Mouse (Mus musculus): Measurements from ENCODE around the gene Ppia.
"Not testable (repeated sequence)": the region's sequence is repeated elsewhere in the genome, so short reads cannot be mapped to it uniquely, and the experiment has no call there.

Gene Ppia

DNA sequence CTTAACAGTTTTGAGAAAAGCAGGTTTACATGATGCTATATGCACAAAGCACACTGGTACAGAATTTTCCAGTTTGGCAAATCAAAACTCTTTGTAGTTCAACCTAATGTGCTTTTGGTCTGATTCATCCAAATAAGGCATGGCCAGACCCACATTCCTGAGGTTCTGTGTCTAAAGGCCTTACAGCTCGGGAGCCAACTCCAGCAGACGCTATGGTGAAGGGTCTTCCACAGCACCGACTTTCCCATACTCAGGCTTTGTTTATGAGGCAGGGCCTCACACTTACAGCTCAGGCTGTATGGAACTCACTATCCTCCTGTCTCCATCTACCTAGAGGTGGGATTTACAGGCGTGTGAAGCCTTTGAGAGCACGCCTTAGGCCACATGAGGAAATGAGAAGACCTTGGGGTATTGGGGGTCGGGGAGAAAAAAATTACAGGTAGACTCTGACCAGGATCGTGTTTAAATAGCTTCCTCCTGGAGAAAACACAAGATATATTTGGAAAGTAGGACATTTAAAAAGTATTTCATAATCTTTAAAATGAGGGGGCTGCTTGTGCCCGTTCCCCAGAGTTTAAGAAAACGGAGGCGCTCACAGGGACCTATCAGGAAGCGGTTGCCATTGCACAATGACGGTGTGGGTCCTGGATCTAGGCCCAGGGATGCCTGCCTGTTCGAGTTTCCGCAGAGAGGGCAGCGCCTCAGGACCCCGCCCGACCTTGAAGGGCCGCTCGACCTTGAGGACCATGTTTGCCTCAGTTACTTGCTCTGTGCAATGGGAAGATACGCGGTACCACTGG lies at the start of gene Ppia:
Gene Ppia (plus strand): TSS at position 693 of the 800 bp plus-strand sequence.
- DNase-seq (ENCODE audit: low spot score) = peak; percentile 45

DNA sequence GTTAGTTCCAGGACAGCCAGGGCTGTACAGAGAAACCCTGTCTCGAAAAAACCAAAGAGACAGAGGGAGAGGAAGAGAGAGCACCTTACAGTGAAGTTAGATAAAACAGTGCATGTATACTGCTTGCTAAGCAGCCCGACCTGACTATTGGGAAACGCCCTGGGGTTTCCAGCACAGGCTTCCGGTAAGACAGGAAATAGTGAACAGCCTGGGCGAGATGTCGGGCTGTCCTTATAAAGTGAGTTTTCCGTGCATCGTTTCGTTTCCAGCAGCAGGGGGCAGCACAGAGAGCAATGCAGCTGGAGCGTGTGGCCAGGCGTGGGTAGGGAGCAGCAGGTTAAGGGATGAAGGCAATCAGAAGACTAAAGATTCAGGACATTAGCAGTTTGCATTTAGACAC lies 49.4 kb upstream of the Ppia start:
- DNase-seq (ENCODE audit: low spot score) = peak; percentile 75

DNA sequence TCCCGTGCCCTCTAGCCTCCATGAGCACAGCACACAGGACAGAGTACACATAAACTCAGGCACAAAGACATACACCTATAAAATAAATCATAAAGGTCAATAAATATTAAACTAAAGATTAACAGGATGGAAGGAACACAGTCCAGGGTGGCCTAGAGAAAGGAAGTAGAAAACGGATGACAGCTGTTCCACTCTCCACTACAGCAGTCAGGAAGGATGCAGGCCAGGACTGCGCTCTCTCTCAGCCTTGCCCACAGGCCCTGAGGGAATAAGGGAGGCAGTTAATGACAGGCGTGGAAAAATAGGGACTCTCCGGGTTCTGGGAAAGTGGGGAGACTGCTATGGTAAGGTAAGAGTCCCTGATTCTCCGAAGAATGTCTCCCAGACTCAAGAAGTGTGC lies 48.8 kb upstream of the Ppia start:
- DNase-seq (ENCODE audit: low spot score) = no peak

- DNase-seq (ENCODE audit: low spot score) = no peak
Observed at GRCm38 (mm10) chr11:6367156-6367555, 48.1 kb upstream of the Ppia start.

DNA sequence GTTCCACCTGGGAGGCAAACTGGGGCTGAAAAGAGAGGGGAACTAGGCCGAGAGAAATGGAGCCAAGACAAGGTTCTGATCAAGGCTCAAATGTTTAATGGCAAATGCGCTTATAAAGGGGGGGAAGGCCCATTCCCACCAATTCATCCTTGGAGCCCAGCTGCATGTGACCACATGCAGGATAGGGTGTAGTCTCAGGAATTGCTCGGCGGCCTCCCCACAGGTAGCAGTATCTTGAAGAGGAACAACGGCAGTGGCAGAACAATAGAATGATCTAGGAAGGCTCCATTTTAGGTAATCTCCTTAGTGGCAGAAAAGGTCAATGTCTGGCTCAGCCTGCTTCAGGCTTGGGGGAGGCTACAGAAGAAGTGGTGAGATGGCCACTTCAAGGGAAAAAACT lies 47.3 kb upstream of the Ppia start:
- DNase-seq (ENCODE audit: low spot score) = not testable (repeated sequence)

- DNase-seq (ENCODE audit: low spot score) = no peak
Observed at GRCm38 (mm10) chr11:6371376-6372155, 43.7 kb upstream of the Ppia start.

DNA sequence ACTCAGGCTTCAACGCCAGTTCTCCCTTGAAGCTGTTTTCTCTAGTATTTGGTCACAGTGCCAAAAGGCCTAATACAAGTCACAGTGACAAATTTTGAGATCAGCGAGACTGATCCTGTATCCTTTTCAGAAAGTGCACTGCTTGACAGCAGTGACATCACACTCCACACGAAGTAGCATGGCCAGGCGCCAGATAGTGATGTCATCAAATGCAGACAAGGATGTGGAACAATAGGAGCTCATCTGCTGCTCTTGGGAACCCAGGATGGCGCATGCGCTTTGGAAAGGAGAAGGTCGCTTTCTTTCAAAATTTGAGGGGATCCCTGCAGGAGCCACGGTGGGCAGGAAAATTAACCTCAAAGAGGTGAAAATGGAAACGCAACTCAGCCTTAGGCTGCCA lies 42.5 kb upstream of the Ppia start:
- DNase-seq (ENCODE audit: low spot score) = no peak

GRCm38 (mm10) chr11:6380916-6381315 lies 34.3 kb upstream of the Ppia start:
- no peak for DNase-seq (ENCODE audit: low spot score)

- DNase-seq (ENCODE audit: low spot score) = no peak
Observed at GRCm38 (mm10) chr11:6388126-6388725, 27.0 kb upstream of the Ppia start.

GRCm38 (mm10) chr11:6388726-6389413 lies 26.4 kb upstream of the Ppia start, which contains the start of gene Zmiz2:
Gene Zmiz2 (plus strand): TSS chr11:6389074.
- DNase-seq (ENCODE audit: low spot score) = peak; percentile 97

GRCm38 (mm10) chr11:6389483-6389921 lies 25.7 kb upstream of the Ppia start:
- DNase-seq (ENCODE audit: low spot score) = peak; percentile 23

DNA sequence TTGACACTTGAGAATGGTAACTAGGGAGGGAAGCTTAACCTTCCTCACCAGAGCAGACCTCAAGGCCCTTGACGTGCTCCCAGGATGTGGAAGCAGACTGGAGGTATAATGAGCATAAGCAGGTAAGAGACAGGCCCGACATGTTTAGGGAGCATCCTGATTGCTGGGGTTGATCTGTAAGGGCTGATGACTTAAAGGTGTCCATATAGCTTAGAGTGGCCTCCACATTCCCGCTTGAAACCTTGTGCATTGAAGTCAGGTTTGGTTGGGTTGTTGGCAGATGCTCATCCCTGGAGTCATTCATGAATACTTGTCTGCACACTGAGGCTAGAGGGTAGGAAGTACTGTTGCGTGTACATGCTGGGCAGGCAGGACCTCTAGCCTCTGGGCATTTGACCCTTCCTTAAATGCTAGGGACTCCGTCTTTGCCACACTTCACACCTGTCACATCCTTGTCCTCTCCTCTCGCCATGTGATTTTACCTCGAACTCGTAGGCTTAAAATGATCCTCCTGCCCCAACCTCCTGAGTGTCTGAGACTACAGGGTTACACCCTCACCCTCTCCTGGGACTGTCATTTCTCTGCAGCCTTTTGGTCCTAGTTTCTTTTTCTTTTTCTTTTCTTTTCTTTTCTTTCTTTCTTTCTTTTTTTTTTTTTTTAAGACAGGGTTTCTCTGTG lies 24.7 kb upstream of the Ppia start:
- no peak for DNase-seq (ENCODE audit: low spot score)

- DNase-seq (ENCODE audit: low spot score) = no peak
Observed at GRCm38 (mm10) chr11:6391516-6392276, 23.5 kb upstream of the Ppia start.

GRCm38 (mm10) chr11:6392857-6393256 lies 22.4 kb upstream of the Ppia start:
- no peak for DNase-seq (ENCODE audit: low spot score)

DNA sequence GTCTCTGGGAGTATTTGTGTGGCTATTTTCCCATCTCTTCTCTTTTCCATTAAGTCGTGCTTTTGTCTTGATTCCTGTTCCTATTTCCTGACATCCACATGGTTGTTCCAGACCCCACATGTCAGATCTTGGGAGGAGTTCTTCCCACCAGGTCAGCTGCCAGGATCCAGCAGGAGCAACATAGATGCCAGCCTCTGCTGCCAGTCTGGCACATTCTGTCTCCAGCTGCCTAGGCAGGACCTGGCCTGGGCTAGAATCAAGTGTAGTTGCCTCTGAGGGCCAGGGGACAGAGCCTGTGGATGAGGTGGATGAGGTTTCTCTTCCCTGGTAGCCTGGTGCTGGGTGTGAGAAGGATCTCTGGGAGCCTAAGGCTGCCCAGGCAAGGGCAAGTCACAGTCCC lies 21.4 kb upstream of the Ppia start:
- no peak for DNase-seq (ENCODE audit: low spot score)

- DNase-seq (ENCODE audit: low spot score) = no peak
Observed at GRCm38 (mm10) chr11:6395565-6395964, 19.7 kb upstream of the Ppia start.

- no peak for DNase-seq (ENCODE audit: low spot score)
Observed at GRCm38 (mm10) chr11:6398141-6398540, 17.1 kb upstream of the Ppia start.

DNA sequence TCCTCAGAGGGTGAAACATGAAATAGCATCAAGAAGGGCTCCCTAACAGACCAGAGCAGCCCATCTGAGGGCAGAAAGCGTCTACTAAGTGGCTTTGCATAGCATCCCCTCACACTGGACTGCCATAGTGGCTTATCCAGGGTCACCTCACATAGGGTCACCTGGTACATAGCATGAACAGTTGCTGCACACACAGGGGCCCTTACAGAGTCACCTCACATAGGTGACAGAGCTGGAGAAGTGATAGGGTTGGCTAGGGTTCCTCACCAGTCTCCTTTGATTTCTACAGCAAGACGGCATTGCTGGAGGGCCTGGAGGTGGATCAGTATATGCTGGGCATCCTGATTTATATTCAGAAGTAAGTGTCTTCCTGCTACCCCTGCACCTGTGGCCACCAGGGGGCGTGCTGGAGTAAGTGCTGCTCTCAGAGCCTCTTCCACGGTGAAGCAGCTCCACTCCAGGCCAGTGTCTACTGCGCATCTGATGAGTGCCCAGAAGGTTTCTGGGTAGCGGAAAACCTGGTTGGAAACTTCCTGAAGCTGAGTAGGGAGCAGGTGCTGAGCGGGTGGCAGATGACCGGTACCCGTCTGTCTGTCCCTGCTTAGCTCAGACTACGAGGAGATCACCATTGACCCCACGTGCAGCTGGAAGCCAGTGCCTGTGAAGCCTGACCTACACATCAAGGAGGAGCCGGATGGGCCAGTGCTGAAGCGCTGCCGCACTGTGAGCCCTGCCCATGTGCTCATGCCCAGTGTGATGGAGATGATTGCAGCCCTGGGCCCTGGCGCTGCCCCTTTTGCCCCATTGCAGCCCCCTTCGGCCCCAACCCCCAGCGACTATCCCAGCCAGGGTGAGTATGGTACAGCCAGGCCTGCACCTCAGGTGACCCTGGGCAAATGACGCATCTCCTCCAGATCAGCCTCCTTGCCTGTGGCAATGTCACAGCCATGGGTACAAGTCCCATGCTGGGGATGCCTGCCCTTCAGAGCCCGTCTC lies 12.4 kb upstream of the Ppia start:
- DNase-seq (ENCODE audit: low spot score) = no peak

- no peak for DNase-seq (ENCODE audit: low spot score)
Observed at GRCm38 (mm10) chr11:6403830-6404405, 11.3 kb upstream of the Ppia start.

All from yolk sac, embryonic 10.5 days (tissue).